Mouse (Mus musculus) lung, adult 2 months (tissue): ENCODE data around the gene Gm42906.

Experiments used
- CTCF ChIP-seq: fragments of 200-500 bp; IDR thresholded peaks from 2 replicates; pipeline ENCODE4 v1.5.1; 2011; ENCODE audit warnings: mild to moderate bottlenecking, low read length, control low read depth; ENCODE audit not compliant: insufficient read depth
- POLR2A ChIP-seq: fragments of 200-500 bp; IDR thresholded peaks from 2 replicates; pipeline ENCODE4 v1.6.1; 2011; ENCODE audit warnings: low read depth, mild to moderate bottlenecking, control low read depth, low read length, borderline replicate concordance; ENCODE audit errors: extremely low read depth

GRCm38 (mm10) chr5:151185286-151185856 is 242.6 kb downstream of the Gm42906 start:
- TF ChIP-seq CTCF = no peak
- TF ChIP-seq POLR2A = no peak
